Mouse (Mus musculus): ENCODE results near the gene Ccdc43. TPM values are rescaled to one million over a fixed set of nuclear protein-coding genes. Genes with fewer than 3 reads are reported as not detected.

Gene Ccdc43
- polyA plus RNA-seq, 1 experiment: 25.6 TPM

GRCm38 (mm10) chr11:102646226-102646625, 51.4 kb downstream of the Ccdc43 start:
- Histone ChIP-seq H3K4me3 (ENCODE audit: insufficient read depth, low read length) (no peak overlapping the region), H3K4me1 (ENCODE audit: control insufficient read depth, insufficient read depth, low read length) (peaks cover 5% of the 10 kb centered on the region; the same call in 1 of the 2 replicates), H3K27ac (ENCODE audit: insufficient read depth, low read length) (no peak overlapping the region)
- TF ChIP-seq POLR2A (IDR thresholded peaks at IDR 0.05; ENCODE audit: low read depth, low read length): no peak
- TF ChIP-seq CTCF (IDR thresholded peaks at IDR 0.05; ENCODE audit: borderline replicate concordance, insufficient read depth, low read length): no peak

GRCm38 (mm10) chr11:102643891-102644382, 53.6 kb downstream of the Ccdc43 start:
- Histone ChIP-seq H3K4me1 (ENCODE audit: control insufficient read depth, insufficient read depth, low read length) (peaks cover 9% of the 10 kb centered on the region), H3K27ac (ENCODE audit: insufficient read depth, low read length) (peak overlapping the region; percentile 91), H3K4me3 (ENCODE audit: insufficient read depth, low read length) (no peak overlapping the region)
- no peak for TF ChIP-seq POLR2A (IDR thresholded peaks at IDR 0.05; ENCODE audit: low read depth, low read length)
- TF ChIP-seq CTCF (IDR thresholded peaks at IDR 0.05; ENCODE audit: borderline replicate concordance, insufficient read depth, low read length): no peak

- Histone ChIP-seq H3K4me1 (ENCODE audit: control insufficient read depth, insufficient read depth, low read length) (peaks cover 5% of the 10 kb centered on the region; the same call in 1 of the 2 replicates), H3K4me3 (ENCODE audit: insufficient read depth, low read length) (no peak overlapping the region), H3K27ac (ENCODE audit: insufficient read depth, low read length) (no peak overlapping the region)
- TF ChIP-seq CTCF (IDR thresholded peaks at IDR 0.05; ENCODE audit: borderline replicate concordance, insufficient read depth, low read length) (no peak), POLR2A (IDR thresholded peaks at IDR 0.05; ENCODE audit: low read depth, low read length) (no peak)
Measured at GRCm38 (mm10) chr11:102636887-102637286, 60.7 kb downstream of the Ccdc43 start.

Other genes with a start within 250 kb of the Ccdc43 start
- gene Itga2b, start 227.7 kb downstream of the Ccdc43 start, polyA plus RNA-seq (2011; ENCODE audit: insufficient read length, low read depth, missing spikeins): 6.4 and 11.6 TPM in 2 replicates
- 36.6 and 40.7 TPM in 2 replicates for gene Gpatch8, start 141.4 kb downstream of the Ccdc43 start, polyA plus RNA-seq (2011; ENCODE audit: insufficient read length, low read depth, missing spikeins)
- gene Gm11627, start 118.3 kb downstream of the Ccdc43 start, polyA plus RNA-seq (2011; ENCODE audit: insufficient read length, low read depth, missing spikeins): 2.5 and 3.2 TPM in 2 replicates
- 54.6 and 75.0 TPM in 2 replicates for gene Fzd2, start 93.4 kb downstream of the Ccdc43 start, polyA plus RNA-seq (2011; ENCODE audit: insufficient read length, low read depth, missing spikeins)
- not detected in 2 replicates for gene Meioc, start 34.1 kb downstream of the Ccdc43 start, polyA plus RNA-seq (2011; ENCODE audit: insufficient read length, low read depth, missing spikeins)
- 0.40 and 2.0 TPM in 2 replicates for gene Adam11, start 63.7 kb upstream of the Ccdc43 start, polyA plus RNA-seq (2011; ENCODE audit: insufficient read length, low read depth, missing spikeins)
- gene Gjc1, start 121.9 kb upstream of the Ccdc43 start, polyA plus RNA-seq (2011; ENCODE audit: insufficient read length, low read depth, missing spikeins): 27.8 and 43.5 TPM in 2 replicates
- not detected in 2 replicates for gene Higd1b, start 138.1 kb upstream of the Ccdc43 start, polyA plus RNA-seq (2011; ENCODE audit: insufficient read length, low read depth, missing spikeins)
- 75.9 and 77.9 TPM in 2 replicates for gene Eftud2, start 183.2 kb upstream of the Ccdc43 start, polyA plus RNA-seq (2011; ENCODE audit: insufficient read length, low read depth, missing spikeins)
- gene Ccdc103, start 183.4 kb upstream of the Ccdc43 start, polyA plus RNA-seq (2011; ENCODE audit: insufficient read length, low read depth, missing spikeins): 0.49 and 0.73 TPM in 2 replicates
- not detected in 2 replicates for gene Fam187a, start 187.4 kb upstream of the Ccdc43 start, polyA plus RNA-seq (2011; ENCODE audit: insufficient read length, low read depth, missing spikeins)
- 1.4 TPM in 1 of 2 replicates, not detected in the other for gene Gfap, start 203.1 kb upstream of the Ccdc43 start, polyA plus RNA-seq (2011; ENCODE audit: insufficient read length, low read depth, missing spikeins)
- gene Kif18b, start 227.3 kb upstream of the Ccdc43 start, polyA plus RNA-seq (2011; ENCODE audit: insufficient read length, low read depth, missing spikeins): 10.5 and 15.7 TPM in 2 replicates
- gene C1ql1, start 248.9 kb upstream of the Ccdc43 start, polyA plus RNA-seq (2011; ENCODE audit: insufficient read length, low read depth, missing spikeins): not detected in 2 replicates

Measured in embryonic fibroblast, embryonic 13.5 days (primary cell).